Mouse (Mus musculus) embryo, embryonic 11 days (tissue): ENCODE measurements at regions not wholly inside any gene's neighbourhood (a gene's known extent, or its start where the extent isn't known, plus 50 kb on each side); places are given as distances from the start of the nearest gene placed in this dataset.

Experiments used
- DNase-seq: peaks from one replicate; pipeline ENCODE4 v3.0.0-alpha.2; 2015

DNA sequence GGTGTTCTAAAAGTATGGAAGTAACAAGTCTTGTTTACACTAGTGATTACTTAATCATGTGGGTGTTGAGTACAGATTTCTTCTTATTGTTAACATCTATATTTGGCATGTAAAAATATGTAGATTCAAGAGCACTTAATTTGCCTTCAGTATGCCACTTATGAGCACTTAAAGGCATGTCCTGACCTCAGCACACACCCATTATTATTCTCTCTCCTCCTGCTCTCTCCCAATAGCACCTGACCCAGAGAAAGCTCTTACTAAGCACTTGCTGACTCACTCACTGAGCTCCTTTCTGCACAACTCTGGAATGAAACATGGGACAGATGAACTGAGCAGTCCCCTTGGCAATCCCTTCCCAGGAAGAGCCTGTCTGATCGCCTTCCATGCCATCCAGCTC lies 590.7 kb downstream of the Slc4a3 start:
- DNase-seq = no peak

GRCm38 (mm10) chr1:76137701-76138100 lies 591.6 kb downstream of the Slc4a3 start:
- DNase-seq = peak; percentile 58

DNA sequence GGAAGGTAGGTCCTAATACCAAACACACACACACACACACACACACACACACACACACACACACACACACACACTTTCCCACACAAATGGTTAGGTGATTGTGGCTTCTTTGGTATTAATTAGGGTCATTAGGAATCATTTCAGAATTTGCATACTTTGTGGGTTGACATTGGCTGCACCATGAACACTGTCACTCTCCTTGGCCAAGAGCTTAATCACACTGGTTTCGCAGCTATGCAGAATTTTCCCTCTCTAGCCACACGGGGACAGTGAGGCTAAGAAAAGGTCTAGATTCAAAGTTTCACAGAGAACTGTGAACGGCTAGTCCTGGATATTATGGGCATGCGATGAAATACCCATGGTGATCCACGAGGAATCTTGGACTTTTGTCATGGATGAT lies 597.5 kb downstream of the Slc4a3 start:
- DNase-seq = no peak

- DNase-seq = no peak
Observed at GRCm38 (mm10) chr1:76148963-76149362, 602.9 kb downstream of the Slc4a3 start.

GRCm38 (mm10) chr1:76156291-76156690 lies 610.2 kb downstream of the Slc4a3 start:
- no peak for DNase-seq

- DNase-seq = no peak
Observed at GRCm38 (mm10) chr1:76167486-76167885, 621.4 kb downstream of the Slc4a3 start.

GRCm38 (mm10) chr1:76181181-76181580 lies 635.1 kb downstream of the Slc4a3 start:
- no peak for DNase-seq

- no peak for DNase-seq
Observed at GRCm38 (mm10) chr1:76194844-76195243, 648.8 kb downstream of the Slc4a3 start.

DNA sequence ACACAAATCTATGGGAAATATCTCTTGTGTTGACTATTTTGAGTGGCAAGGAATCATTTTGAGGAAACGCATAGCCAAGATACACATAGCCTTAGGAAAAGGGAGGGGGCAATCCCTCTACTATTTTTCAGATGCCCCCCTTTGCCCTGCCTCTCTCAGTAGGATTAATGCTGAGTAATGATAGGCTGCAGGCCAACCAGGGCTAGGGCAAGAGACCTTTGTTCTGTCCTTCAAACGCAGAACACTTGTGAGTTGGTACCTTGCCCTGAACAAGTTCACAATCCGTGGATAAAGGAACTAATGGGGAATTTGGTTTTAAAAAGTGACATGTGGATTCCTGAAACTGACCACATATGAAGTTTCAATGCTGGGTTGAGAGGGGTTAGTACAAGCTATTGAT lies 651.6 kb downstream of the Slc4a3 start:
- no peak for DNase-seq

DNA sequence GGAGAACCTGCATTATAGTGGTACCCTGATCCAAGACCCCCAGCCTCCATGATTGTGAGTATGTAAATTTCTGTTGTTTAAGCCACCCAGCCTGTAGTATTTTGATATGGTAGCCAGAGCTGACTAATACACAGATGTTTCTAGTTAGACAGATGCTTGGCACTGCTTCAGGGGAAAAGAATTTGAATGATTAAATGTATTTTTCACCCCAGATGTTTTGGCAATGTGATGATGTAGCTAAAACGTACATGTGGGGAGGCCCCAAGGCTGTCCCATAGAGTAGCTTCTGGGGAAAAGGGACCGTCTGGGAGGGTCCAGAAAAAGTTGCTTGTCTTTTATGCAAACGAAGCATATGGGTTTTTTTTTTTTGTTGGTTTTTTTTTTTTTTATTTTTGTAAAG lies 654.8 kb downstream of the Slc4a3 start:
- DNase-seq = no peak

GRCm38 (mm10) chr1:76212486-76212885 lies 666.4 kb downstream of the Slc4a3 start:
- no peak for DNase-seq

- no peak for DNase-seq
Observed at GRCm38 (mm10) chr1:76244721-76245120, 698.7 kb downstream of the Slc4a3 start.

DNA sequence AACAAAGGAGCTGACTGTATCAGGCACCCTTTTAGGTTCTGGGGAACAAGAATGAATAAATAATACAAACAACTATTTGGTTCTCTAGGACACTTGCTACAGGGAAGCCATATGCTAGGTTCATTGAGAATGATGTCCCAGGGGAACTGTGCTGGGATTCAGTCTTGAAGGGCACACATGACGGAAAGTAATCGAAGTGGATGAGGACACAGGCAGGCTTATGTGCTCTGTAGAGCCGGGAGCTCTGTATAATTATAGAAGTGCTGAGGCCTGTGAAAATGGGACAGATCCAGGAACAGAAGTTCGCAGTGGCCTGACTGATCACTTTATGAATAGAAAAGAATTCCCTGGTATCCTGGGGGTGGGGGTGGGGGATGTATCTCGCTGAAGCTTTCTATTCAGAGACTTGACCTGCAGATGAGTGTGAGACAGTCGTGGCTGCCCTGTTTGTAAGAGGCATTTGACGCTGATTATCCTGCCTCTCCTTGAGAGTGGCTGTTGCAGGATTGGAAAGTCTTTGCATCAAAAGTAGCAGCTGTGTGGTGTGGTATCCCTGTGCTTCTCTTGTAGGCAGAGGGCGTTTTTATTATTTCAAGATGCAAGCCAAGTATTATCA lies 700.2 kb downstream of the Slc4a3 start:
- DNase-seq = peak; percentile 48

GRCm38 (mm10) chr1:76247126-76247525 lies 701.1 kb downstream of the Slc4a3 start:
- peak; percentile 33 for DNase-seq

DNA sequence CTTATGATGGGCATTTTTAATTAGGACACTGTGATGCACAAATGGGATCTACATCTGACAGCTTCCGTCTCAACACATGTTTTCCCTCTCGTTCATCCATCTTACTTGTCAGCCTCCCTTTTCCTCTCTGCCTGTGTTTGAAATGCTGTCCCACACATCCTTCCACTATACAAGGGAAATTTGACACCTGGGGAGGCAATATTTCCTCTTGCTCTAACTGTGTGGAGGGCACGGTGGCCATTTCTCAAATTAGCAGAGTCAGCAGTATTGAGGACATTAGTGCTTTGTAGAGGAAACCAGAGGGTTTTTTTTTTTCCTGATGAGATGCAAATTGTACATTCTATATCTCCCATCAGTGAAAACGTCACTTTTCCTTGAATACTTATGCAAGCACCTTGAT lies 712.2 kb downstream of the Slc4a3 start:
- DNase-seq = peak; percentile 53

DNA sequence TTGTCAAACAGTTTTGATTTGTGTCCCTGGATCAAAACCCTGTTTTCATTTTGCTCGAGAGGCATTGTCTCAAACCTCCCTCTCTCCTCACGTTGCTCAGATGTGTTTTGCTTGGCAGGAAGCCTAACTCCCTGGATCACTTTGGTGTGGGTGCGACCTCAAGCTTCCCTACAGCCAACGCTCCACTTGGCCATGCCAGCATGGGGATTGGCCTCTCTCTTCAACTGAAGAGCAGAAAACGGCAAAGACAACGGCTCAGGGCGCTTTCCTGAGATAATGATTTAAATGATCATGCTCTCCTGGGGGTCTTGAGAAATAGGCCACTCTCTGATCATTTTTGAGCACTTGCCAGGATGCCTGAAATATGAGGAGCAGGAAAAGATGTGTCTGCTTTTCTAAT lies 730.1 kb downstream of the Slc4a3 start:
- peak; percentile 25 for DNase-seq

GRCm38 (mm10) chr1:76276624-76277023 lies 730.6 kb downstream of the Slc4a3 start:
- peak; percentile 16 for DNase-seq

- DNase-seq = peak; percentile 36
Observed at GRCm38 (mm10) chr1:76283322-76283721, 737.3 kb downstream of the Slc4a3 start.

DNA sequence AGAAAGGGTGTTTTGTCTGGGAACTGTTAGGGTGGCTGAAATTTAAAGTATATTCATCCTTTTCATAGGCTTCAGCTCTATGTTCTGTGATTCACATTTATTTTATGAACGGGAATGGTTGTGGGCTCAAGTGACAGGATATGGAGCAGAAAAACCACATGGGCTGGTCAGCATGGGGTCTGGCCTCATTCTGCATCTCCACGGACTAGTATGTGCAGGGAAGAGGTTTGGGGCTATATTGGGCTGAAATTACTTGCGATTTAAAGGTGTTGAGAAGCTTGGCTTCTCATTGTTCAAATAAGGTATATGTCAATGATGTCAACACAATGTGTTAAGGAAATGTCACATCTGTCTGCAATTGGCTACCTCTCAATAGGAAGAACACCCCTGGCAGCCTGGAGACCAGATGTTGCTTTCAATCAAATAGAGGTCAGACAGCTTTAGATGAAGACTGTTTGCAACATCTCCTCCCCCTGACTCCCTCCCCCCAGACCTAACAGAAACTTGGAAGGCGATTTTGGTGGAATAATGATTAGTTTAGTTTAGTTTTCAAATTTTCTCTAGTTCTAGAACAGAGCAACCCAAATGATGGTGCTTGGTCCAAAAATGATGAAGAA lies 777.0 kb downstream of the Slc4a3 start:
- DNase-seq = peak; percentile 34

GRCm38 (mm10) chr1:76323592-76323991 lies 777.5 kb downstream of the Slc4a3 start:
- DNase-seq = peak; percentile 11

DNA sequence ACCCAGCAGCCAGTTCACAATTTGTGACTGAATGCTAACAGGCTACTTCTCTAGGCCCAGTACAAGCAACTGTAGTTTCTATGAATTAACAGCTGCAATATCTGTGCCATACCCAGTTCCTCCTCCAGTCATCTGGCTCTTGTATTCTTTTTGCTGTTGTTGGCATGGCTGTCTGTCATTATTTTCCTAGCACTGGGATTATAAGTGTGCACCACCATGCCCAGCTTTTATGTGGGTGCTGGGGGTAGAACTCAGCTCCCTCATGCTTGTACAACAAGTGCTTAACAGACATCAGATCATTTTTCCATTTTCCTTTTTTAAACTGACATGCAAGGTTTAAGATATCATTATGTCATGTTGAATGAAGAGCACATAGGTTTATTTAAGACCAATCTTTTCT lies 789.9 kb downstream of the Slc4a3 start:
- DNase-seq = no peak

GRCm38 (mm10) chr1:76362106-76362505 lies 816.0 kb downstream of the Slc4a3 start:
- no peak for DNase-seq

GRCm38 (mm10) chr1:76373931-76374330 lies 827.9 kb downstream of the Slc4a3 start:
- DNase-seq = no peak

- DNase-seq = no peak
Observed at GRCm38 (mm10) chr1:76378154-76378553, 832.1 kb downstream of the Slc4a3 start.

DNA sequence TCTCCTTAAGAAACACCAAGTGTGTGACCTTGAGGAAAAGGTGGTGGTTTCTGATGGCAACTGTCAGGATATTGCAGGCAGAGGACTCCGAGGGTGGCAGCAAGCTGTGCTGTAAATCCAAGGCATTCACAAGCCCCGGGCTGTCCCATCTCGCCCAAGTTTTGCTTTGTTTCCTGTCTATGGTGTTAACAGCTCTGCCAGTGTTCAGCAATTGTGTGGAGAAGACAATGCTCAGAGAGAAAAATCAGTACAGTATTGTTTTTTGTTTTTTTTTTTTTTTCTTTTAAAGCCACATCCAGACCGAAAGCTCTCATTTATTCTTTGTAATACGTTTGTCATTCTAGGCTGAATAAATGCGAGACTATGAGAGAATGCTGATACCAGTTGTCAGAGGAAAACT lies 846.5 kb downstream of the Slc4a3 start:
- DNase-seq = no peak
